Mouse (Mus musculus): ENCODE results near the gene Hes3.

The Hes3 gene

GRCm38 (mm10) chr4:152305991-152306390, 14.5 kb upstream of the Hes3 start:
- DNase-seq (ENCODE audit: low read depth), result no peak

DNA sequence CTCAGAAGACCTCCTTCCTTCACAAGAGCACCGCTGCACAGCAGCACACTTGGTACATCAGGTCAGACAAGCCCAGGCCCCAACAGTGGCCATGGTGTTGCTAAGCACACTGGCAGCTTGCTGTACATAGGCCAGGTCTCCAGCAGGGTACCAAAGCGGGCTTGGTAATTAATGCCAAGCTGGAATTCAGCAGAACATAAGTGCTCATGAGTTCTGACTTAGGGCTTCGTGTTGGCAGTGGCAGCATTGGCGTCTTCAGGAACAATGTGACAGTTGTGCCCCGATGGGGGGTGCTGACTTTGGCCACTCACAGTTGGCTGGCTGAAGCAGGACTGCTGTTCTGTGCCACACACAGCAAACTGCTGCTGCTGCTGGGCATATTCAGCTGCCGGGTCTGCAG, 13.2 kb upstream of the Hes3 start:
- DNase-seq (ENCODE audit: low read depth), result no peak

- no peak for DNase-seq (ENCODE audit: low read depth)
Observed at GRCm38 (mm10) chr4:152303172-152303571, 11.7 kb upstream of the Hes3 start.

DNA sequence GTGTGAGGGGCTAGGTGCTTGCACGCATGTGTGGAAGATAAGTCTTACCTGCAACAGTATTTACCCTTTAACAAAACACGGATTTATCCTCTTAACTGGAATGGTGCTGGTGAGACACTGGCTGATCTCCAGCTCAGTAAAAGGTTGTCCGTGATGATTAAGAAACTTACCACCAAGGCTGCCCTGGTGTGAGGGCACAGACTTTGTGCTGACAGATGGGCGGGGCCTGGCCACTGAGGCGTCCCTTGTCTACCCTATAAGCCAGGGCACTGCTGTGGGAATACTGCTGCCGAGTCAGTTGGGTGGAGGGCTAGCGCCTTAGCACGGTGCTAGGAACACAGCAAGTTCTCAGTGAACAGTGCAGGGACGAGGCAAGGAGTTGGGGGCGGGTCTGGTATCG, 10.6 kb upstream of the Hes3 start:
- DNase-seq (ENCODE audit: low read depth), result no peak

DNA sequence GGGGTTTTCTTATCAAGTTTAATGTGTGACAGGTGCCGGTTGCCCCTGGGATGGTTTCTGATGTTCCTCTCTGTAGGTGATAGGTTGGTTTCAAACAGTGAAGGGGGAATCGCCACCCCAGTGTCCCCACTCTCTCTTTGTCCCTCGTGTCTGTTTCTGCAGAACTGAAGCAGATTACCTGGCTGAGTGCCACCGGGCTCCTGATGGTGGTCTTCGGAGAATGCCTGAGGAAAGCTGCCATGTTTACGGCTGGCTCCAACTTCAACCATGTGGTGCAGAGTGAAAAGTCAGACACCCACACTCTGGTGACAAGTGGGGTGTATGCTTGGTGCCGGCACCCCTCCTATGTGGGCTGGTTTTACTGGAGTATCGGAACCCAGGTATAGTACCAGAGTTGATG, 8.9 kb upstream of the Hes3 start:
- DNase-seq (ENCODE audit: low read depth), result no peak

GRCm38 (mm10) chr4:152298836-152299235, 7.4 kb upstream of the Hes3 start:
- no peak for DNase-seq (ENCODE audit: low read depth)

- peak; percentile 96 for DNase-seq (ENCODE audit: low read depth)
Observed at GRCm38 (mm10) chr4:152296874-152297861, 5.7 kb upstream of the Hes3 start, which contains the start of gene Icmt. Gene Icmt (plus strand): TSS chr4:152297227.

DNA sequence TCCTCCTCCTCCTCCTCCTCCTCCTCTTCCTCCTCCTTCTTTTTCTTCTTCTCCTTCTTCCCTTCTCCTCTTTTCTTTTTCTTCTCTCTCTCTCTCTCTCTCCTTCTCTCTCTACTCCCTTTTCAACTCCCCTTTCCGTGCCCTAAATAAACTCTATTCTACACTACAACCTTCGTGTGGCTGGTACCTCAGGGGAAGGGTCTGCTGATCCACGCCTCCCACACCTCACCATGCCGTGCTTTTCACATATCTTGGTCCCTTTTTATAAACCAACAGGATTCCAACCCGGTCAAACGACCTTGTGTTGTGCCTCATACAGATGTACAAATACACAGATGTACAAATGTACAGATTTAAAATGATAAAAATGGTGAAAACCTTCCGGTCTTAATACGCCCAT, 4.9 kb upstream of the Hes3 start:
- no peak for DNase-seq (ENCODE audit: low read depth)

DNA sequence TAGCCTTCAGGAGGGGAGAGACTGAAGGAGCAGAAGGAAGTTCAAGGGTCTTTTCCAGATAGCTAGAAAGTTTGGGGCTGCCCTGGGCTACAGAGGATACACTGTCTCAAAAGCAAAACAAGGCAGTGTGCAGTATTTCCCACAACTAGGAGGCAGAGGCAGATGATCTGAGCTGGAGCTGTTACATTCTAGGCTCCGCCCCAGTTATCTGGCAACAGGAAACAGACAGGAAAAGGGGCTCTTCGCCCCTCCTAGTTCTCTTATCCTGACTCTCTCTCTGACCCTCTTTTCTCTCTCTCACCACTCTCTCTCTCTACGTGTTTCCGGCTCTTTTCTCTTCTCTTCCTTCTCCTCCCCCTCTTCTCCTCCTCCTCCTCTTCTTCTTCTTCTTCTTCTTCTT, 4.5 kb upstream of the Hes3 start:
- DNase-seq (ENCODE audit: low read depth), result peak; percentile 58

DNA sequence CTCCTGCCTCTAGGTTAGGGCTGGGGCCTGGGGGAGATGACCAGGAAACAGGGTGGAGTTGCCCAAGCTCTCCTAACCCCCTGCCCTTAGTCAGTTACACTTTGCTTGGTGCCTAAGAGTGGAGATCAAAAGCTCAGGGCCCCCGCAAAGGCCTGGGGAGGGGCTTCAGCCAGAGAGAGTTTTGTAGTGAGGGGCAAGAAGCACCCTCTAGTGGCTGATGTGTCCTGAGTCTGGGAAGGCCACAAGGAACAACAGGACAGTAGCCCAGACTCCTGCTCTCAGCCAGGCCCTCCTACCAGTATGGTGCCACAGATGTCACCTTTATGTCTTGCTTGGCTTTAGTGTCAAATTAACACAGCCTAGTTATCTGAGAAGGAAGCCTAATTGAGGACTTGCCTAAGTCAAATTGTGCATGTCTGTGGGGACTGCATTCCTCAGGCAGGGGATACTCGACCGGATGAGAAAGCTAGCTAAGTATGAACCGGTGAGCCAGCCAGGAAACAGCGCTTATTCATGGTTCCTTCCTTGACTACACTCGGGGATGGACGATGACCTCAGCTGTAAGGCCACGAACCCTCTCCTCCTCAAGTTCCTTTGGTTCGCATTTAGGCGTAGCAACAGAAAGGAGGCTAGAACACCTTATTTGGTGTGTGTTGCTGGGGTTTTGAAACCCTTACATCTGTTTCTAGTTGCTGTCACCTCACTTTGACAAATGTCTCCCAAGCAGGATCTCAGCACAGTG, 2.9 kb upstream of the Hes3 start:
- DNase-seq (ENCODE audit: low read depth), result no peak

- DNase-seq (ENCODE audit: low read depth), result no peak
Observed at GRCm38 (mm10) chr4:152292102-152292765, 772 bp upstream of the Hes3 start.

DNA sequence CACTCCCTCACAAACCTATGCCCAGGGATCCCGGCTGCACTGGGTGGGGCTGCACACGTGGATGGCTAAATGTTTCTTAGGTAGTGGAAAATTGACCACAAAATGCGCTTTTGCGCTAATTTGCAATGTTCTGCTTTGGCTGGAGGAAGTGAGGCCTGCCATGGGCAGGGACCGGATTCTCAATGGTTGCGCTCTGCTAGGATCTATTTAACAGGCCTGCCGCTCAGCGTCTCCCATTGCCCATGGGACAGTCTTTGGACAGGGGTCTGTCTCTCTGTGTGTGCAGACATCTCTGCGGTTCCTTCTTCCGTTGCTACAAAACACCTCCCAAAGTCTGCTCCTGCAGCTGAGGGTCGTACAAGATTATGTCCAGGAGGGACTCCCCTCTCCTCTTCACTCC, 471 bp downstream of the Hes3 start:
- DNase-seq (ENCODE audit: low read depth), result no peak

- no peak for DNase-seq (ENCODE audit: low read depth)
Observed at GRCm38 (mm10) chr4:152290385-152290784, 1.1 kb downstream of the Hes3 start.

- no peak for DNase-seq (ENCODE audit: low read depth)
Observed at GRCm38 (mm10) chr4:152288398-152288945, 3.0 kb downstream of the Hes3 start.

- DNase-seq (ENCODE audit: low read depth), result no peak
Observed at GRCm38 (mm10) chr4:152287317-152288120, 3.9 kb downstream of the Hes3 start.

GRCm38 (mm10) chr4:152286887-152287286, 4.6 kb downstream of the Hes3 start:
- peak; percentile 48 for DNase-seq (ENCODE audit: low read depth)

DNA sequence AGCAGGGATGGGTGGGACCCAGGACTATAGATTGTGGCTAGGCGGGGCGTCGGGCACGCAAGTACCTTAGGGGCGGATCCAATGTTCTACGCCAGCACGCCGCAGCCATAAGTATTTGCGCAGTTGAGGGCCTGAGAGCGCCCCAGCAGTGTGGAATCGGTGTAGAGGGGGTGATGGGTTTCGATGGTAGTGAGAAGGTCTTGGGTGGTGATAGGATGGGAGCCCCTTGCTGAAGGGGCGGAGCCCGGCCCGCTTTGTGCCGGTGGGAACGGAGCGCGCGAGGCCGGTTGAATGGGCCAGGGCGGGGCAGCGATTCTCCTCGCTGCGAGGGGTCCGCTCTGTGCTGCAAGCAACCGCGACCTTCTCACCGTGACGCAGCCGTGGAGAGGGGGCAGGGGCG, 5.3 kb downstream of the Hes3 start:
- DNase-seq (ENCODE audit: low read depth), result no peak

DNA sequence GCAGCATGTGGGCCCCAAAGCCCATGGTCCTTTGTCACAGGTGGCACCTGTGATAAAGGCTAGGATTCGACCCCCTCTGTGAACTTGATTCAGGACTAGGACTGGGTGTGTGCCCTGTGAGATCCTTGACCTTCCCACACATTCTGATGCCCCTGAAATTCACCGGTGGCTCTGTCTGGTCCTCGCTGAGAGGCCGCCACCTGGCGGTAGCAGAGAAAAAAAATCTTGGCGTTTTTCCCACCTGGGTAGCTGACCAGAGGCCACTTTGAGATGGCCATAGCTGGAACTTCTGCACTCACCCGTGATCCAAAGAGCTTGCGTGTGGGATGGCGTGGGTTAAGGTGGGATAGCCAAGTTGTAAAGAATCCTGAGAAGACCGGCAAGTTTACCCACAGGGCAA, 6.0 kb downstream of the Hes3 start:
- DNase-seq (ENCODE audit: low read depth), result no peak

GRCm38 (mm10) chr4:152283186-152283950, 8.1 kb downstream of the Hes3 start:
- peak; percentile 53 for DNase-seq (ENCODE audit: low read depth)

DNA sequence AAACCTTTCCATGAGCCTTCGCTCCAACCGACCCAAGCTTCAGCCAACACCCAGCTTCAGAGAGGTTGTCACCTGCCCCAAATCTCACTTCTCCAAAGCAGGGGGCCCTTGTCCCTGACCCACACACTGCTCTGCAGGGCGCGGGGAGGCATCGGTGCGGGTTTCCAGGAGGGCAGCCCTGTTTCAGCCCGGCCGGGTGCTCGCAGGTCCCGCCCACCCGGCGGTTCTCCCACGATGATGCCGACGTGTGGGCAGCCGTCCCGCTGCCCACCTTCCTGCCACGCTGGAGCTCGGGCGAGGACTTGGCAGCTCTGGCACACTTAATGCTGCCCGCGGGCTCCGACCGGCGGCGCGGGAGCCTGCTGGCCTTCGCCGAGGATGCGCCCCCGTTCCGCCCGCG, 8.7 kb downstream of the Hes3 start:
- DNase-seq (ENCODE audit: low read depth), result no peak

GRCm38 (mm10) chr4:152281601-152282000, 9.9 kb downstream of the Hes3 start:
- no peak for DNase-seq (ENCODE audit: low read depth)
